Mouse (Mus musculus): ENCODE measurements around the gene Rpl9-ps6. TPM values are rescaled to one million over a fixed set of nuclear protein-coding genes. Genes with fewer than 3 reads are reported as not detected.
"Not testable (repeated sequence)": the region's sequence is repeated elsewhere in the genome, so short reads cannot be mapped to it uniquely, and the experiment has no call there.

The Rpl9-ps6 gene
- polyA plus RNA-seq, 1 experiment from 2014 or later: 49.6 TPM

DNA sequence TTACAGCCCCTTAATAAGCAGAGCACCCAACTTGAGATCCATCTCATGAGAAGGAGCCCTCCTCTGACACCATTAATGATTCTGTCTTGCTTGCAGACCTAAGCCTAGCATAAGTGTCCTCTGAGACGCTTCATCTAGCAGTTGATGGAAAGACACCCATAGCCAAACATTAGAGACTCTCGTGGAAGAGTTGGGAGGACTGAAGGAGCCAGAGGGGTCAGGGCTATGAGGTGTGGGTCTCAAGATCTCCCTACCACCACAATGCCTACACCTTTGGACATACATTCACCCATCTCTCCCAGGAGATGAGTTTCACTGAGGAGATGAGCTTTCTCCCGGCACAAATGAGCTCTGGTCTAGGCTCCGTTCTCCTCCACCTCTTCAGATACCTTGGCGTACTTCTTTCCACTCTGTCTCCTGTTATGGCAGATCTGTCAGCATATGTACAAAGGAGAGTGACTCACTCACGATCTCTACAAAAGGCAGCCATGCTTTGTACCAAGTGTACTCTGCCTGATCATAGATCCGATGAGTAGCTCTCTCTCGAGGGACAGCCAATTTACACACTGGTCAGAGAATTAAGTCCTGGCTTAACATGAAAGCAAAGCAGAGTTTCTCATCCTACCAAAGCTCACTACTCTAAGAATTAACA is 14.5 kb upstream of the Rpl9-ps6 start:
- ATAC-seq (ENCODE audit: low FRiP score): no peak
- Histone ChIP-seq H3K4me3 (replicated peaks) (no peak overlapping the region), H3K36me3 (no peaks in the 10 kb centered on the region), H3K27me3 (replicated peaks) (no peaks in the 10 kb centered on the region), H3K9me3 (replicated peaks) (no peaks in the 10 kb centered on the region), H3K9ac (replicated peaks) (no peak overlapping the region), H3K27ac (replicated peaks) (no peak overlapping the region), H3K4me1 (peaks cover 7% of the 10 kb centered on the region), H3K4me2 (no peak overlapping the region)
- 91% methylated on average over 8 of the region's 8 CpGs for WGBS

DNA sequence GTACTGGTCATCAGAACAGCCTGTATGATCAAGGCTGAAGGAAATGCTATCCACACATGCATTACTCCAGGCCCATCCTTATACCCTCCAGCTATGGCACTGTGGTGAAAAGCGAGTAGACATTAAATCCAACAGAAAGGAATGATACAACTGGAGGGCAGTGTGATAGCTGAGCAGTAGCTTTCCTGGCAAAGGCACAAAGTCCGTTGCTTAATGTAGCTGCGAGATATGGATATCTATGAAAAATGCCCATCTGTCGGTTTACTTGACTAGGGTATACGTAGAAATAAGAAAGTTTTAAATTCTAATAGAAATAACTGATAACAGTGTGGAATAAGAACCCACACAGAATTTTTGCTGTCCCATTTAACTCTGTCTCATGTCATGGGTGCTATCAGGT is 13.9 kb upstream of the Rpl9-ps6 start:
- Histone ChIP-seq H3K4me1 (peaks cover 6% of the 10 kb centered on the region), H3K9me3 (replicated peaks) (no peaks in the 10 kb centered on the region), H3K27me3 (replicated peaks) (no peaks in the 10 kb centered on the region), H3K9ac (replicated peaks) (no peak overlapping the region), H3K4me2 (no peak overlapping the region), H3K36me3 (no peaks in the 10 kb centered on the region), H3K27ac (replicated peaks) (no peak overlapping the region), H3K4me3 (replicated peaks) (no peak overlapping the region)
- no peak for ATAC-seq (ENCODE audit: low FRiP score)
- 90% methylated on average over 5 of the region's 5 CpGs for WGBS

DNA sequence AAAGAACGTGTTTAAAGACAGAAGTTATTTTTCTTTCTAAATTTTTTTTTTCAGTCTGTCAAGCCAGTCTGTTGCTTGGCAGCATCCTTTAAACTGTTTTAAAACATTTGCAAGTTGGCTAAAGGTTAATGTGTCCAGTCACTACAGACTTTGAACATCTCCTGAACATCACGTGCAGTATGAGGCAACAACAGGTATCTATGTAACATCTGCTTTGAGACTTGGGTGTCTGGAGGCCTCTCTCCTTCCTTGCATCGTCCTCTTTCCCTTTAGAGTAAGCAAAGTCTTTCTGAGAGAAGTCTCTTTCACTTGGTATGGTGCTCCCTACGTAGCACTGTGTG is 10.3 kb upstream of the Rpl9-ps6 start:
- H3K4me3 ChIP-seq (replicated peaks): no peak overlapping the region
- 0 out of 2 replicates have a peak, but pooled peaks cover 2% of the 10 kb centered on the region for H3K9me3 ChIP-seq (replicated peaks)
- no peak overlapping the region for H3K4me2 ChIP-seq
- no peaks in the 10 kb centered on the region for H3K36me3 ChIP-seq
- no peak overlapping the region for H3K27ac ChIP-seq (replicated peaks)
- no peaks in the 10 kb centered on the region for H3K27me3 ChIP-seq (replicated peaks)
- no peak for ATAC-seq (ENCODE audit: low FRiP score)
- H3K4me1 ChIP-seq: no peaks in the 10 kb centered on the region
- 86% methylated on average over 4 of the region's 4 CpGs for WGBS
- H3K9ac ChIP-seq (replicated peaks): no peak overlapping the region

DNA sequence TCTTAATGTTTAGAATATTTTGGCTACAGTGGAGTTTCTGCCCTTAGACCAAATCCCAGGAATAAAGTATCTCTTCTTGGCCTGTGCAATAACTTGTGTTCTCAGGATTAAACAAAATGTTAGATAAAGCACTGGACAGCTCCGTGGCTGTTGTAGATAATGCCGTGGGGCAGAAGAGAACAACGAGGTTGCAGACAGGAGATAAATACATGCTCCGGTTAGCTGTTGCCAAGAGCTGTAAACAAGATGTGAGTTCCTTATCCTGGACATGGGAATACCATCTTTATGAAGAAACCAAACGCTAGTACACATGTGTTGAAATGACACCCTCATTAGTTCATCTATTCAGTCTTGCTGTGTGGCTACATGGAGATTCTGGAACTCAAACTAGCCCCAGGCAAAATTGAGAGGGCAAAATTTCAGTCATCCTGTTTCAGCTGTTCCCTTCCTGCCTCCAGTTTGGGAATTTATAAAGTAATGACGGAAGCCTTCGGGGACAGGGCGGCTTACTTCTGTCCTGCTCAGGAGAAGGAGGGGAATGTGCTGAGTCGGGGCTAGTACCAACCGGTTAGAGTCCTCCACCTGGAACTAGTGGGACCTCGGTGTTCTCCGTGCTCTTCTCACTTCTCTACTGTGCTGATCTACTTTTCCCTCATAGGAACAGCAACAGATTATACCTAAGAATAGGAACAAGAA is 9.8 kb upstream of the Rpl9-ps6 start:
- Histone ChIP-seq H3K27ac (replicated peaks) (no peak overlapping the region), H3K4me2 (no peak overlapping the region), H3K4me3 (replicated peaks) (no peak overlapping the region), H3K9ac (replicated peaks) (no peak overlapping the region), H3K36me3 (no peaks in the 10 kb centered on the region), H3K4me1 (no peaks in the 10 kb centered on the region), H3K9me3 (replicated peaks) (0 out of 2 replicates have a peak, but pooled peaks cover 2% of the 10 kb centered on the region), H3K27me3 (replicated peaks) (no peaks in the 10 kb centered on the region)
- WGBS: 93% methylated on average over 12 of the region's 12 CpGs
- ATAC-seq (ENCODE audit: low FRiP score): no peak

GRCm38 (mm10) chr19:32470570-32471263 is 4.3 kb upstream of the Rpl9-ps6 start:
- Histone ChIP-seq H3K9me3 (replicated peaks) (0 out of 2 replicates have a peak, but pooled peaks cover 2% of the 10 kb centered on the region), H3K27me3 (replicated peaks) (no peaks in the 10 kb centered on the region), H3K4me3 (replicated peaks) (no peak overlapping the region), H3K4me1 (peaks cover 2% of the 10 kb centered on the region; the same call in 1 of the 2 replicates), H3K9ac (replicated peaks) (no peak overlapping the region), H3K36me3 (no peaks in the 10 kb centered on the region), H3K4me2 (no peak overlapping the region), H3K27ac (replicated peaks) (no peak overlapping the region)
- peak; percentile 31; the same call in 1 of the 2 replicates for ATAC-seq (ENCODE audit: low FRiP score)
- WGBS: 89% methylated on average over 13 of the region's 13 CpGs

- Histone ChIP-seq H3K9ac (replicated peaks) (no peak overlapping the region), H3K27me3 (replicated peaks) (no peaks in the 10 kb centered on the region), H3K4me2 (no peak overlapping the region), H3K27ac (replicated peaks) (no peak overlapping the region), H3K4me3 (replicated peaks) (no peak overlapping the region), H3K4me1 (peaks cover 2% of the 10 kb centered on the region; the same call in 1 of the 2 replicates), H3K36me3 (no peaks in the 10 kb centered on the region), H3K9me3 (replicated peaks) (0 out of 2 replicates have a peak, but pooled peaks cover 2% of the 10 kb centered on the region)
- WGBS: 37% methylated on average over 6 of the region's 6 CpGs
- peak; percentile 41; the same call in 1 of the 2 replicates for ATAC-seq (ENCODE audit: low FRiP score)
These were observed 3.7 kb upstream of the Rpl9-ps6 start for GRCm38 (mm10) chr19:32470059-32470497.

- WGBS: 93% methylated on average over 5 of the region's 5 CpGs
- H3K4me1 ChIP-seq: peaks cover 2% of the 10 kb centered on the region; the same call in 1 of the 2 replicates
- H3K27me3 ChIP-seq (replicated peaks): no peaks in the 10 kb centered on the region
- no peak overlapping the region for H3K4me3 ChIP-seq (replicated peaks)
- H3K9ac ChIP-seq (replicated peaks): no peak overlapping the region
- no peak overlapping the region for H3K4me2 ChIP-seq
- no peaks in the 10 kb centered on the region for H3K9me3 ChIP-seq (replicated peaks)
- no peaks in the 10 kb centered on the region for H3K36me3 ChIP-seq
- H3K27ac ChIP-seq (replicated peaks): no peak overlapping the region
- no peak for ATAC-seq (ENCODE audit: low FRiP score)
These were observed 947 bp upstream of the Rpl9-ps6 start for GRCm38 (mm10) chr19:32467325-32467724.

DNA sequence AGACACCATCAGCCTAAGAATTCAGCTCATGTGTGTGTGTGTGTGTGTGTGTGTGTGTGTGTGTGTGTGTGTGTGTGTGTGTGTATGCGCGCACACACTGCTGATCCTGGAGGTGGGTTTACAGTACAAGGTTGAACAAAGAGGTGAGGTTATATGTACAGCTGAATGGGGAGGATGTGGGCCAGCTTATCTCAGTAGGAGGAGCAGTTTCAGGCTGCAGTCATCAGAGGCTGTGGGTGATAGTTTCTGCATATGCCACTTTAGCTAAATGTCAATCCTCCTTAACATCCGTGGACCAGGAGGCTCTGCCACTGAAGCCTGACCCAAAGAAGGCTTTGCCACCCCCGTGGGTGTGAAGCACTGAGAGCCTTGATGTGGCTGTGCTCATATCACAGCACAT is 1.1 kb downstream of the Rpl9-ps6 start:
- WGBS: 89% methylated on average over 4 of the region's 4 CpGs
- Histone ChIP-seq H3K4me2 (no peak overlapping the region), H3K27ac (replicated peaks) (no peak overlapping the region), H3K36me3 (no peaks in the 10 kb centered on the region), H3K27me3 (replicated peaks) (no peaks in the 10 kb centered on the region), H3K9me3 (replicated peaks) (no peaks in the 10 kb centered on the region), H3K4me3 (replicated peaks) (no peak overlapping the region), H3K4me1 (peaks cover under 1% of the 10 kb centered on the region; the same call in 1 of the 2 replicates), H3K9ac (replicated peaks) (no peak overlapping the region)
- ATAC-seq (ENCODE audit: low FRiP score): no peak

- no peak for ATAC-seq (ENCODE audit: low FRiP score)
- H3K27ac ChIP-seq (replicated peaks): no peak overlapping the region
- H3K9me3 ChIP-seq (replicated peaks): peaks cover 5% of the 10 kb centered on the region; the same call in 1 of the 2 replicates
- H3K4me1 ChIP-seq: no peaks in the 10 kb centered on the region
- H3K9ac ChIP-seq (replicated peaks): no peak overlapping the region
- no peak overlapping the region for H3K4me2 ChIP-seq
- whole genome bisulfite sequencing: 94% methylated on average over 6 of the region's 6 CpGs
- no peak overlapping the region for H3K4me3 ChIP-seq (replicated peaks)
- no peaks in the 10 kb centered on the region for H3K27me3 ChIP-seq (replicated peaks)
- H3K36me3 ChIP-seq: no peaks in the 10 kb centered on the region
These were observed 3.3 kb downstream of the Rpl9-ps6 start for GRCm38 (mm10) chr19:32463037-32463436.

DNA sequence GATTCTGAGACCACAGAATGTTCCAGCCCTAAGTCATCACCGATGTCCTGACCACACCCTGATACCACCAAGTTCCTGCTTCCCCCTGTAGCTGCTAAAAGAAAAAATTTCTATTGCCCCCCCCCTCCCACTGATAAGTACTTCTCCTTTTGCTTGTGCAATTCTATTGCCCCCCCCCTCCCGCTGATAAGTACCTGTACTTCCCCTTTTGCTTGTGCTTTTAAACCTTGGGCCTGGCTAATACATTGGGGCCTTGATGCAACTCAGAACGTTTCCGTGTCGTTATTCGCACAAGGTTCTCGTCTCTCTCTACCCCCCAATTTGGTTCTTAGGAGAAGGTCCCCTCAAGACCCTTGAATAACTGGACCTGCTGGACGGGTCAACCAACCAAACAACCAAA is 8.7 kb downstream of the Rpl9-ps6 start:
- not testable (repeated sequence) for H3K9me3 ChIP-seq (replicated peaks); H3K27me3 ChIP-seq (replicated peaks); H3K4me3 ChIP-seq (replicated peaks); ATAC-seq (ENCODE audit: low FRiP score); H3K36me3 ChIP-seq; H3K4me2 ChIP-seq; H3K4me1 ChIP-seq; H3K27ac ChIP-seq (replicated peaks); H3K9ac ChIP-seq (replicated peaks)
- 93% methylated on average over 8 of the region's 8 CpGs for whole genome bisulfite sequencing

DNA sequence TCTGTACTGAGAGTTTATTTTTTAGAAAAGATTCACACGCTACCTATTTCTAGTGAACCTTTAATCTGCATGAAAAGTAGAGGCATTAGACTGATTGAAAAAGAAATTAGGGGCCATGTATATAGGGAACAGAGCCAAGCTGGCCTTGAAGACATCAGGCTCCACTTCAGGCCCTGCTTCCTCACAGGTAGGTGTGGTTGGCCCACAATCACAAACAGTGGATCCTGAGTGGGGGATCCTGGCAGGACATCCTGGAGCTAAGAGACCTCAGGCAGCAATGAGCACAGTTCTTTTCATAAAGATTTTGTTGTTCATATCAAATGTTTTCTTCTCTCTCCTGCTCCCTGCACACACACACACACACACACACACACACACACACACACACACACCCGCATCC is 9.6 kb downstream of the Rpl9-ps6 start:
- WGBS: 85% methylated on average over 2 of the region's 2 CpGs
- H3K9me3 ChIP-seq (replicated peaks): peaks cover 5% of the 10 kb centered on the region; the same call in 1 of the 2 replicates
- H3K36me3 ChIP-seq: no peaks in the 10 kb centered on the region
- H3K4me3 ChIP-seq (replicated peaks): no peak overlapping the region
- no peak for ATAC-seq (ENCODE audit: low FRiP score)
- no peak overlapping the region for H3K27ac ChIP-seq (replicated peaks)
- H3K27me3 ChIP-seq (replicated peaks): no peaks in the 10 kb centered on the region
- H3K9ac ChIP-seq (replicated peaks): no peak overlapping the region
- H3K4me1 ChIP-seq: peaks cover 2% of the 10 kb centered on the region; the same call in 1 of the 2 replicates
- H3K4me2 ChIP-seq: no peak overlapping the region
